Mouse (Mus musculus): ENCODE results near the gene Igbp1. TPM values are rescaled to one million over a fixed set of nuclear protein-coding genes. Genes with fewer than 3 reads are reported as not detected.
A peak's percentile ranks its signal among the peaks of the same experiment; 100 is the strongest.

Igbp1 gene
- 25.6 and 34.1 TPM in 2 replicates for polyA plus RNA-seq (2015; fragmentation: Nextera tagmentation; extraction: Ambion mirVana)

GRCm38 (mm10) chrX:100494068-100494978 is at the start of gene Igbp1:
TSS of gene Igbp1 (plus strand) at chrX:100494291.
- Histone ChIP-seq H3K4me1 (ENCODE audit: control insufficient read depth, insufficient read depth, low read length) (no peaks in the 10 kb centered on the region; the same call in 1 of the 2 replicates), H3K27ac (ENCODE audit: low read length) (peak within 1 kb of the TSS; percentile 73), H3K9me3 (replicated peaks; ENCODE audit: control insufficient read depth, low read length) (no peaks in the 10 kb centered on the region), H3K9ac (ENCODE audit: low read length) (peak within 1 kb of the TSS; percentile 78), H3K4me3 (ENCODE audit: low read length) (peak within 1 kb of the TSS; percentile 77), H3K36me3 (ENCODE audit: control insufficient read depth, insufficient read depth) (no peaks in the 10 kb centered on the region), H3K27me3 (ENCODE audit: control insufficient read depth, insufficient read depth, low read length) (no peaks in the 10 kb centered on the region; the same call in 1 of the 2 replicates), H3K4me2 (ENCODE audit: low read depth, low read length) (peak within 1 kb of the TSS; percentile 69)
- ATAC-seq (replicated peaks; ENCODE audit: extremely low read depth, insufficient read depth, low FRiP score): peak; percentile 94
- WGBS: 16% methylated on average over 32 of the region's 32 CpGs

- ATAC-seq (replicated peaks; ENCODE audit: extremely low read depth, insufficient read depth, low FRiP score): no peak
- 38% methylated on average over 4 of the region's 4 CpGs for WGBS
- H3K9ac ChIP-seq (ENCODE audit: low read length): no peak overlapping the region
- no peaks in the 10 kb centered on the region for H3K9me3 ChIP-seq (replicated peaks; ENCODE audit: control insufficient read depth, low read length)
- H3K4me1 ChIP-seq (ENCODE audit: control insufficient read depth, insufficient read depth, low read length): no peaks in the 10 kb centered on the region
- no peak overlapping the region for H3K4me2 ChIP-seq (ENCODE audit: low read depth, low read length)
- no peaks in the 10 kb centered on the region for H3K36me3 ChIP-seq (ENCODE audit: control insufficient read depth, insufficient read depth)
- H3K27me3 ChIP-seq (ENCODE audit: control insufficient read depth, insufficient read depth, low read length): no peaks in the 10 kb centered on the region
- no peak overlapping the region for H3K4me3 ChIP-seq (ENCODE audit: low read length)
- no peak overlapping the region for H3K27ac ChIP-seq (ENCODE audit: low read length)
Observed at GRCm38 (mm10) chrX:100468047-100468446, 26.0 kb upstream of the Igbp1 start.

- WGBS: 65% methylated on average over 3 of the region's 3 CpGs
- no peak overlapping the region for H3K9ac ChIP-seq (ENCODE audit: low read length)
- ATAC-seq (replicated peaks; ENCODE audit: extremely low read depth, insufficient read depth, low FRiP score): no peak
Observed at GRCm38 (mm10) chrX:100470126-100470525, 24.0 kb upstream of the Igbp1 start.

GRCm38 (mm10) chrX:100471491-100471890 is 22.6 kb upstream of the Igbp1 start:
- WGBS: 77% methylated on average over 3 of the region's 3 CpGs
- Histone ChIP-seq H3K36me3 (ENCODE audit: control insufficient read depth, insufficient read depth) (no peaks in the 10 kb centered on the region), H3K4me2 (ENCODE audit: low read depth, low read length) (no peak overlapping the region), H3K27me3 (ENCODE audit: control insufficient read depth, insufficient read depth, low read length) (no peaks in the 10 kb centered on the region; the same call in 1 of the 2 replicates), H3K4me3 (ENCODE audit: low read length) (no peak overlapping the region), H3K9me3 (replicated peaks; ENCODE audit: control insufficient read depth, low read length) (no peaks in the 10 kb centered on the region), H3K9ac (ENCODE audit: low read length) (no peak overlapping the region), H3K27ac (ENCODE audit: low read length) (no peak overlapping the region), H3K4me1 (ENCODE audit: control insufficient read depth, insufficient read depth, low read length) (no peaks in the 10 kb centered on the region)
- no peak for ATAC-seq (replicated peaks; ENCODE audit: extremely low read depth, insufficient read depth, low FRiP score)

More at GRCm38 (mm10) chrX:100470126-100470525, 24.0 kb upstream of the Igbp1 start:
- Histone ChIP-seq H3K27ac (ENCODE audit: low read length) (no peak overlapping the region), H3K4me3 (ENCODE audit: low read length) (no peak overlapping the region), H3K9me3 (replicated peaks; ENCODE audit: control insufficient read depth, low read length) (no peaks in the 10 kb centered on the region), H3K27me3 (ENCODE audit: control insufficient read depth, insufficient read depth, low read length) (no peaks in the 10 kb centered on the region; the same call in 1 of the 2 replicates), H3K4me2 (ENCODE audit: low read depth, low read length) (no peak overlapping the region), H3K4me1 (ENCODE audit: control insufficient read depth, insufficient read depth, low read length) (no peaks in the 10 kb centered on the region), H3K36me3 (ENCODE audit: control insufficient read depth, insufficient read depth) (no peaks in the 10 kb centered on the region)

- Histone ChIP-seq H3K4me3 (ENCODE audit: low read length) (no peak overlapping the region), H3K9me3 (replicated peaks; ENCODE audit: control insufficient read depth, low read length) (no peaks in the 10 kb centered on the region), H3K4me2 (ENCODE audit: low read depth, low read length) (no peak overlapping the region), H3K27me3 (ENCODE audit: control insufficient read depth, insufficient read depth, low read length) (no peaks in the 10 kb centered on the region; the same call in 1 of the 2 replicates), H3K4me1 (ENCODE audit: control insufficient read depth, insufficient read depth, low read length) (no peaks in the 10 kb centered on the region), H3K27ac (ENCODE audit: low read length) (no peak overlapping the region), H3K36me3 (ENCODE audit: control insufficient read depth, insufficient read depth) (no peaks in the 10 kb centered on the region), H3K9ac (ENCODE audit: low read length) (no peak overlapping the region)
- 59% methylated on average over 4 of the region's 4 CpGs for WGBS
- no peak for ATAC-seq (replicated peaks; ENCODE audit: extremely low read depth, insufficient read depth, low FRiP score)
Observed at GRCm38 (mm10) chrX:100475569-100476223, 18.4 kb upstream of the Igbp1 start.

- no peaks in the 10 kb centered on the region for H3K36me3 ChIP-seq (ENCODE audit: control insufficient read depth, insufficient read depth)
- H3K27me3 ChIP-seq (ENCODE audit: control insufficient read depth, insufficient read depth, low read length): no peaks in the 10 kb centered on the region
- WGBS: 25% methylated on average over 3 of the region's 3 CpGs
- H3K4me3 ChIP-seq (ENCODE audit: low read length): no peak overlapping the region
- ATAC-seq (replicated peaks; ENCODE audit: extremely low read depth, insufficient read depth, low FRiP score): no peak
- no peaks in the 10 kb centered on the region for H3K4me1 ChIP-seq (ENCODE audit: control insufficient read depth, insufficient read depth, low read length)
- H3K9ac ChIP-seq (ENCODE audit: low read length): no peak overlapping the region
- no peaks in the 10 kb centered on the region for H3K9me3 ChIP-seq (replicated peaks; ENCODE audit: control insufficient read depth, low read length)
- H3K27ac ChIP-seq (ENCODE audit: low read length): no peak overlapping the region
- no peak overlapping the region for H3K4me2 ChIP-seq (ENCODE audit: low read depth, low read length)
Observed at GRCm38 (mm10) chrX:100480317-100480716, 13.8 kb upstream of the Igbp1 start.

- peak; percentile 49 for ATAC-seq (replicated peaks; ENCODE audit: extremely low read depth, insufficient read depth, low FRiP score)
- Histone ChIP-seq H3K4me3 (ENCODE audit: low read length) (peak overlapping the region; percentile 77), H3K27me3 (ENCODE audit: control insufficient read depth, insufficient read depth, low read length) (no peaks in the 10 kb centered on the region; the same call in 1 of the 2 replicates), H3K4me2 (ENCODE audit: low read depth, low read length) (peak overlapping the region; percentile 67), H3K9me3 (replicated peaks; ENCODE audit: control insufficient read depth, low read length) (no peaks in the 10 kb centered on the region), H3K27ac (ENCODE audit: low read length) (no peak overlapping the region), H3K9ac (ENCODE audit: low read length) (peak overlapping the region; percentile 53; the same call in 1 of the 2 replicates), H3K36me3 (ENCODE audit: control insufficient read depth, insufficient read depth) (no peaks in the 10 kb centered on the region), H3K4me1 (ENCODE audit: control insufficient read depth, insufficient read depth, low read length) (no peaks in the 10 kb centered on the region; the same call in 1 of the 2 replicates)
- 20% methylated on average over 22 of the region's 22 CpGs for WGBS
Observed at GRCm38 (mm10) chrX:100493500-100494067, 507 bp upstream of the Igbp1 start.

- no peak overlapping the region for H3K9ac ChIP-seq (ENCODE audit: low read length)
- H3K4me3 ChIP-seq (ENCODE audit: low read length): no peak overlapping the region
- no peak overlapping the region for H3K4me2 ChIP-seq (ENCODE audit: low read depth, low read length)
- no peaks in the 10 kb centered on the region for H3K27me3 ChIP-seq (ENCODE audit: control insufficient read depth, insufficient read depth, low read length)
- ATAC-seq (replicated peaks; ENCODE audit: extremely low read depth, insufficient read depth, low FRiP score): no peak
- H3K27ac ChIP-seq (ENCODE audit: low read length): no peak overlapping the region
- WGBS: 73% methylated on average over 5 of the region's 5 CpGs
- no peaks in the 10 kb centered on the region for H3K9me3 ChIP-seq (replicated peaks; ENCODE audit: control insufficient read depth, low read length)
- H3K36me3 ChIP-seq (ENCODE audit: control insufficient read depth, insufficient read depth): peaks cover 2% of the 10 kb centered on the region
- H3K4me1 ChIP-seq (ENCODE audit: control insufficient read depth, insufficient read depth, low read length): no peaks in the 10 kb centered on the region
Observed at GRCm38 (mm10) chrX:100504175-100504851, 10.2 kb downstream of the Igbp1 start.
